Mouse (Mus musculus) embryonic stem cell, embryonic (primary cell): ENCODE data around the gene Ercc1.

Experiments
- CTCF ChIA-PET, 4 experiments: fragments of 300-600 bp in 2 of 4; fragments of 350-600 bp in 2 of 4; sonication (Branson Sonifier 250); formaldehyde crosslinking; loops; one replicate each; lab custom pipeline; 2022; ENCODE audit warnings: inconsistent platforms in 2 of 4; lab: Charles Lee
- POLR2A ChIA-PET, 4 experiments: fragments of 300-600 bp in 2 of 4; fragments of 350-600 bp in 2 of 4; sonication (Branson Sonifier 250); formaldehyde crosslinking; loops; one replicate each; lab custom pipeline; 2022; ENCODE audit warnings: antibody characterized with exemption in 4 of 4, inconsistent platforms in 1 of 4; lab: Charles Lee

The Ercc1 gene

GRCm38 (mm10) chr7:19341250-19341649, 3.3 kb upstream of the Ercc1 start:
- CTCF ChIA-PET, result interaction anchor here in 2 of 4 experiments (0.9 to 3.0 kb wide), 4 partner anchors 8 to 102 kb away, joined by 4 to 43 read pairs (median 4); no protein-coding TSS in a partner anchor

GRCm38 (mm10) chr7:19341761-19342409, 2.7 kb upstream of the Ercc1 start:
- POLR2A ChIA-PET, result interaction anchor here in 3 of 4 experiments (0.5 to 3.4 kb wide), 16 partner anchors 9 to 347 kb away, joined by 3 to 10 read pairs (median 3); partner anchors contain the start of genes Cd3eap (in 2 of the 3), Ppp1r13l (in 2 of the 3) and Fosb (in 1 of the 3)
- CTCF ChIA-PET, result interaction anchor here (0.5 to 3.0 kb wide), 27 partner anchors 9 to 163 kb away, joined by 3 to 43 read pairs (median 4); no protein-coding TSS in a partner anchor

More at GRCm38 (mm10) chr7:19341250-19341649, 3.3 kb upstream of the Ercc1 start:
- POLR2A ChIA-PET, result interaction anchor here in 3 of 4 experiments (0.5 to 1.4 kb wide), 7 partner anchors 8 to 348 kb away, joined by 3 to 4 read pairs (median 3); partner anchors contain the start of genes Cd3eap (in 1 of the 3), Fosb (in 1 of the 3) and Ppp1r13l (in 1 of the 3)

GRCm38 (mm10) chr7:19342481-19343027, 2.0 kb upstream of the Ercc1 start:
- CTCF ChIA-PET, result interaction anchor here (0.6 to 3.0 kb wide), 38 partner anchors 11 to 286 kb away, joined by 3 to 43 read pairs (median 4); no protein-coding TSS in a partner anchor
- POLR2A ChIA-PET, result interaction anchor here in 3 of 4 experiments (0.7 to 3.4 kb wide), 15 partner anchors 11 to 133 kb away, joined by 3 to 10 read pairs (median 3); partner anchors contain the start of genes Cd3eap (in 2 of the 3) and Ppp1r13l (in 2 of the 3)

- POLR2A ChIA-PET, result interaction anchor here in 3 of 4 experiments (0.6 to 3.4 kb wide), 18 partner anchors 16 to 426 kb away, joined by 3 to 11 read pairs (median 4); partner anchors contain the start of genes Cd3eap (in 2 of the 3), Ppp1r13l (in 2 of the 3) and Fosb (in 1 of the 3)
Observed at GRCm38 (mm10) chr7:19343210-19343808, 1.3 kb upstream of the Ercc1 start.

GRCm38 (mm10) chr7:19344938-19345471, 427 bp downstream of the Ercc1 start:
- ChIA-PET CTCF (interaction anchor here (0.6 to 2.4 kb wide), 27 partner anchors 9 to 258 kb away, joined by 3 to 18 read pairs (median 3); partner anchors contain the start of genes Eml2 (in 1 of the 4) and Fosb (in 1 of the 4)), POLR2A (interaction anchor here (0.6 to 3.4 kb wide), 28 partner anchors 10 to 352 kb away, joined by 3 to 23 read pairs (median 6); partner anchors contain the start of genes Cd3eap (in 3 of the 4), Ppp1r13l (in 3 of the 4), Fosb (in 2 of the 4) and Ppm1n (in 1 of the 4))

More at GRCm38 (mm10) chr7:19343210-19343808, 1.3 kb upstream of the Ercc1 start:
- CTCF ChIA-PET, result interaction anchor here (0.6 to 3.0 kb wide), 54 partner anchors 11 to 470 kb away, joined by 3 to 43 read pairs (median 4); partner anchors contain the start of genes Cblc (in 1 of the 4) and Fosb (in 1 of the 4)

- ChIA-PET CTCF (interaction anchor here in 1 of 4 experiments (0.7 to 1.3 kb wide), 2 partner anchors 11 to 424 kb away, joined by 3 read pairs; partner anchors contain the start of gene Ppp1r13l), POLR2A (interaction anchor here in 1 of 4 experiments (0.8 to 1.6 kb wide), 4 partner anchors 10 to 200 kb away, joined by 3 to 5 read pairs (median 4); partner anchors contain the start of genes Cd3eap, Ppp1r13l and Qpctl)
Observed at GRCm38 (mm10) chr7:19349188-19349915, 4.8 kb downstream of the Ercc1 start.

GRCm38 (mm10) chr7:19350221-19350620, 5.6 kb downstream of the Ercc1 start:
- ChIA-PET CTCF (no interaction called here), POLR2A (interaction anchor here in 1 of 4 experiments (1.6 kb wide), 1 partner anchor 201 kb away, joined by 3 read pairs; the partner anchor contains the start of gene Qpctl)

- POLR2A ChIA-PET, result interaction anchor here in 3 of 4 experiments (0.5 to 2.5 kb wide), 9 partner anchors 9 to 387 kb away, joined by 3 to 15 read pairs (median 4); partner anchors contain the start of genes Ercc1 (in 2 of the 3) and Fosb (in 1 of the 3)
- CTCF ChIA-PET, result interaction anchor here in 3 of 4 experiments (0.6 to 1.6 kb wide), 5 partner anchors 9 to 256 kb away, joined by 4 to 5 read pairs (median 4); no protein-coding TSS in a partner anchor
Observed at GRCm38 (mm10) chr7:19354991-19355390, 10.4 kb downstream of the Ercc1 start.

- POLR2A ChIA-PET, result interaction anchor here in 1 of 4 experiments (0.7 to 2.5 kb wide), 6 partner anchors 7 to 49 kb away, joined by 3 to 9 read pairs (median 3); partner anchors contain the start of gene Ercc1
- CTCF ChIA-PET, result interaction anchor here (0.7 to 2.1 kb wide), 6 partner anchors 7 to 283 kb away, joined by 3 to 7 read pairs (median 4); partner anchors contain the start of genes Clasrp (in 1 of the 4) and Ercc1 (in 1 of the 4)
Observed at GRCm38 (mm10) chr7:19356311-19356710, 11.7 kb downstream of the Ercc1 start.

- ChIA-PET CTCF (interaction anchor here in 3 of 4 experiments (0.5 to 2.1 kb wide), 4 partner anchors 9 to 309 kb away, joined by 3 to 7 read pairs (median 3); partner anchors contain the start of gene Ercc1 (in 1 of the 3)), POLR2A (interaction anchor here in 2 of 4 experiments (0.9 to 1.6 kb wide), 6 partner anchors 11 to 182 kb away, joined by 3 to 6 read pairs (median 3); partner anchors contain the start of gene Ercc1 (in 1 of the 2))
Observed at GRCm38 (mm10) chr7:19357381-19358375, 13.1 kb downstream of the Ercc1 start.

- ChIA-PET CTCF (interaction anchor here in 2 of 4 experiments (0.6 to 4.6 kb wide), 6 partner anchors 12 to 147 kb away, joined by 3 to 36 read pairs (median 8); partner anchors contain the start of genes Ercc1 (in 1 of the 2), Fosb (in 1 of the 2) and Gpr4 (in 1 of the 2)), POLR2A (interaction anchor here in 3 of 4 experiments (0.5 to 5.8 kb wide), 13 partner anchors 9 to 210 kb away, joined by 3 to 43 read pairs (median 6); partner anchors contain the start of genes Ercc1 (in 1 of the 3), Fosb (in 1 of the 3) and Qpctl (in 1 of the 3))
Observed at GRCm38 (mm10) chr7:19358634-19359033, 14.1 kb downstream of the Ercc1 start.

- ChIA-PET CTCF (interaction anchor here in 3 of 4 experiments (0.5 to 4.6 kb wide), 21 partner anchors 11 to 384 kb away, joined by 3 to 36 read pairs (median 4); partner anchors contain the start of genes Fosb (in 2 of the 3) and Gpr4 (in 1 of the 3)), POLR2A (interaction anchor here in 3 of 4 experiments (0.5 to 5.8 kb wide), 41 partner anchors 9 to 491 kb away, joined by 3 to 43 read pairs (median 4); partner anchors contain the start of genes Ercc1 (in 3 of the 3), Fosb (in 2 of the 3), Bcam (in 1 of the 3) and Exoc3l2 (in 1 of the 3))
Observed at GRCm38 (mm10) chr7:19359299-19359891, 14.8 kb downstream of the Ercc1 start, which contains the start of the genes Cd3eap and Ppp1r13l. Cd3eap (minus strand) TSS chr7:19359483. Ppp1r13l (plus strand) TSS chr7:19359749.

- CTCF ChIA-PET, result interaction anchor here (0.5 to 4.6 kb wide), 28 partner anchors 11 to 430 kb away, joined by 3 to 36 read pairs (median 4); partner anchors contain the start of gene Fosb (in 2 of the 4)
Observed at GRCm38 (mm10) chr7:19359892-19360641, 15.5 kb downstream of the Ercc1 start.

More at GRCm38 (mm10) chr7:19359892-19360641, 15.5 kb downstream of the Ercc1 start:
- POLR2A ChIA-PET, result interaction anchor here in 3 of 4 experiments (0.5 to 5.8 kb wide), 49 partner anchors 8 to 490 kb away, joined by 3 to 43 read pairs (median 4); partner anchors contain the start of genes Ercc1 (in 3 of the 3), Fosb (in 2 of the 3), Bcam (in 1 of the 3) and Fbxo46 (in 1 of the 3)
